Mouse (Mus musculus): ENCODE results near the gene Slc46a3. TPM values are rescaled to one million over a fixed set of nuclear protein-coding genes. Genes with fewer than 3 reads are reported as not detected.
A peak's percentile ranks its signal among the peaks of the same experiment; 100 is the strongest.
"Not testable (repeated sequence)": the region's sequence is repeated elsewhere in the genome, so short reads cannot be mapped to it uniquely, and the experiment has no call there.

Gene Slc46a3
- polyA plus RNA-seq, 1 experiment from 2014 or later = 5.5 TPM

GRCm38 (mm10) chr5:147910807-147911509 is 16.3 kb upstream of the Slc46a3 start:
- H3K4me3 ChIP-seq (replicated peaks) = no peak overlapping the region
- H3K9me3 ChIP-seq (replicated peaks) = no peaks in the 10 kb centered on the region
- no peaks in the 10 kb centered on the region for H3K27me3 ChIP-seq (replicated peaks)
- no peak for ATAC-seq (ENCODE audit: low FRiP score)
- WGBS = 86% methylated on average over 12 of the region's 12 CpGs
- no peaks in the 10 kb centered on the region for H3K36me3 ChIP-seq
- H3K4me1 ChIP-seq = no peaks in the 10 kb centered on the region
- no peak overlapping the region for H3K4me2 ChIP-seq
- no peak overlapping the region for H3K27ac ChIP-seq (replicated peaks)
- H3K9ac ChIP-seq (replicated peaks) = no peak overlapping the region

- Histone ChIP-seq H3K36me3 (no peaks in the 10 kb centered on the region), H3K27me3 (replicated peaks) (no peaks in the 10 kb centered on the region), H3K4me3 (replicated peaks) (no peak overlapping the region), H3K27ac (replicated peaks) (no peak overlapping the region), H3K4me2 (no peak overlapping the region), H3K4me1 (no peaks in the 10 kb centered on the region), H3K9me3 (replicated peaks) (no peaks in the 10 kb centered on the region), H3K9ac (replicated peaks) (no peak overlapping the region)
- no peak for ATAC-seq (ENCODE audit: low FRiP score)
- WGBS = 76% methylated on average over 8 of the region's 8 CpGs
These were observed 13.2 kb upstream of the Slc46a3 start for GRCm38 (mm10) chr5:147907851-147908250.

- WGBS = 60% methylated on average over 11 of the region's 11 CpGs
These were observed 12.5 kb upstream of the Slc46a3 start for GRCm38 (mm10) chr5:147907144-147907543.

GRCm38 (mm10) chr5:147903166-147903565 is 8.6 kb upstream of the Slc46a3 start:
- Histone ChIP-seq H3K9ac (replicated peaks) (no peak overlapping the region), H3K27ac (replicated peaks) (no peak overlapping the region), H3K4me3 (replicated peaks) (no peak overlapping the region), H3K36me3 (no peaks in the 10 kb centered on the region), H3K27me3 (replicated peaks) (no peaks in the 10 kb centered on the region), H3K4me2 (no peak overlapping the region), H3K9me3 (replicated peaks) (no peaks in the 10 kb centered on the region), H3K4me1 (no peaks in the 10 kb centered on the region)
- WGBS = 91% methylated on average over 9 of the region's 9 CpGs
- ATAC-seq (ENCODE audit: low FRiP score) = no peak

More at GRCm38 (mm10) chr5:147907144-147907543, 12.5 kb upstream of the Slc46a3 start:
- no peak overlapping the region for H3K9ac ChIP-seq (replicated peaks)
- no peaks in the 10 kb centered on the region for H3K4me1 ChIP-seq
- no peak overlapping the region for H3K4me2 ChIP-seq
- no peaks in the 10 kb centered on the region for H3K9me3 ChIP-seq (replicated peaks)
- no peak for ATAC-seq (ENCODE audit: low FRiP score)
- H3K27me3 ChIP-seq (replicated peaks) = no peaks in the 10 kb centered on the region
- no peak overlapping the region for H3K27ac ChIP-seq (replicated peaks)
- no peak overlapping the region for H3K4me3 ChIP-seq (replicated peaks)
- H3K36me3 ChIP-seq = no peaks in the 10 kb centered on the region

- H3K27ac ChIP-seq (replicated peaks) = no peak overlapping the region
- H3K9ac ChIP-seq (replicated peaks) = no peak overlapping the region
- H3K4me1 ChIP-seq = no peaks in the 10 kb centered on the region
- no peaks in the 10 kb centered on the region for H3K36me3 ChIP-seq
- H3K9me3 ChIP-seq (replicated peaks) = no peaks in the 10 kb centered on the region
- no peak overlapping the region for H3K4me2 ChIP-seq
- ATAC-seq (ENCODE audit: low FRiP score) = no peak
- WGBS = 92% methylated on average over 15 of the region's 15 CpGs
- no peak overlapping the region for H3K4me3 ChIP-seq (replicated peaks)
- no peaks in the 10 kb centered on the region for H3K27me3 ChIP-seq (replicated peaks)
These were observed 7.6 kb upstream of the Slc46a3 start for GRCm38 (mm10) chr5:147902008-147902757.

GRCm38 (mm10) chr5:147898968-147899549 is 4.4 kb upstream of the Slc46a3 start:
- Histone ChIP-seq H3K4me2 (no peak overlapping the region), H3K36me3 (no peaks in the 10 kb centered on the region), H3K27me3 (replicated peaks) (peaks cover 6% of the 10 kb centered on the region; the same call in 1 of the 2 replicates), H3K4me3 (replicated peaks) (no peak overlapping the region), H3K9me3 (replicated peaks) (no peaks in the 10 kb centered on the region), H3K4me1 (peaks cover 10% of the 10 kb centered on the region), H3K9ac (replicated peaks) (no peak overlapping the region), H3K27ac (replicated peaks) (no peak overlapping the region)
- 75% methylated on average over 4 of the region's 4 CpGs for WGBS
- no peak for ATAC-seq (ENCODE audit: low FRiP score)

GRCm38 (mm10) chr5:147898254-147898653 is 3.6 kb upstream of the Slc46a3 start:
- H3K4me2 ChIP-seq = no peak overlapping the region
- H3K4me1 ChIP-seq = peaks cover 18% of the 10 kb centered on the region
- no peak for ATAC-seq (ENCODE audit: low FRiP score)
- no peak overlapping the region for H3K9ac ChIP-seq (replicated peaks)
- no peak overlapping the region for H3K27ac ChIP-seq (replicated peaks)
- no peaks in the 10 kb centered on the region for H3K9me3 ChIP-seq (replicated peaks)
- H3K27me3 ChIP-seq (replicated peaks) = peaks cover 6% of the 10 kb centered on the region; the same call in 1 of the 2 replicates
- no peaks in the 10 kb centered on the region for H3K36me3 ChIP-seq
- no peak overlapping the region for H3K4me3 ChIP-seq (replicated peaks)
- WGBS = 68% methylated on average over 2 of the region's 2 CpGs

GRCm38 (mm10) chr5:147896501-147896900 is 1.9 kb upstream of the Slc46a3 start:
- H3K27ac ChIP-seq (replicated peaks); H3K4me3 ChIP-seq (replicated peaks); ATAC-seq (ENCODE audit: low FRiP score); H3K27me3 ChIP-seq (replicated peaks); H3K9me3 ChIP-seq (replicated peaks); H3K9ac ChIP-seq (replicated peaks); H3K4me2 ChIP-seq; H3K36me3 ChIP-seq: not testable (repeated sequence)
- peaks cover 21% of the 10 kb centered on the region for H3K4me1 ChIP-seq
- 83% methylated on average over 4 of the region's 4 CpGs for whole genome bisulfite sequencing

GRCm38 (mm10) chr5:147895436-147896198 is 1.0 kb upstream of the Slc46a3 start:
- Histone ChIP-seq H3K9ac (replicated peaks) (no peak overlapping the region), H3K27ac (replicated peaks) (no peak overlapping the region), H3K9me3 (replicated peaks) (no peaks in the 10 kb centered on the region), H3K4me1 (peaks cover 21% of the 10 kb centered on the region), H3K36me3 (no peaks in the 10 kb centered on the region), H3K4me2 (peak overlapping the region; percentile 69), H3K4me3 (replicated peaks) (peak overlapping the region; percentile 60), H3K27me3 (replicated peaks) (peaks cover 9% of the 10 kb centered on the region; the same call in 1 of the 2 replicates)
- WGBS = 29% methylated on average over 16 of the region's 16 CpGs
- ATAC-seq (ENCODE audit: low FRiP score) = no peak

- H3K27me3 ChIP-seq (replicated peaks) = peaks cover 9% of the 10 kb centered on the region; the same call in 1 of the 2 replicates
- peaks cover 21% of the 10 kb centered on the region for H3K4me1 ChIP-seq
- no peaks in the 10 kb centered on the region for H3K9me3 ChIP-seq (replicated peaks)
- H3K4me2 ChIP-seq = peak overlapping the region; percentile 69
- H3K9ac ChIP-seq (replicated peaks) = peak overlapping the region; percentile 46
- peak; percentile 63 for ATAC-seq (ENCODE audit: low FRiP score)
- H3K36me3 ChIP-seq = no peaks in the 10 kb centered on the region
- peak overlapping the region; percentile 60 for H3K4me3 ChIP-seq (replicated peaks)
- WGBS = 2% methylated on average over 25 of the region's 25 CpGs
- H3K27ac ChIP-seq (replicated peaks) = no peak overlapping the region
These were observed 705 bp downstream of the Slc46a3 start for GRCm38 (mm10) chr5:147893766-147894454.

- Histone ChIP-seq H3K4me1 (peaks cover 21% of the 10 kb centered on the region), H3K27me3 (replicated peaks) (peaks cover 9% of the 10 kb centered on the region; the same call in 1 of the 2 replicates), H3K27ac (replicated peaks) (no peak overlapping the region), H3K9ac (replicated peaks) (no peak overlapping the region), H3K4me3 (replicated peaks) (no peak overlapping the region; the same call in 1 of the 2 replicates), H3K9me3 (replicated peaks) (no peaks in the 10 kb centered on the region), H3K4me2 (peak overlapping the region; percentile 69), H3K36me3 (no peaks in the 10 kb centered on the region)
- WGBS = 15% methylated on average over 9 of the region's 9 CpGs
- no peak for ATAC-seq (ENCODE audit: low FRiP score)
These were observed 1.5 kb downstream of the Slc46a3 start for GRCm38 (mm10) chr5:147893143-147893542.
